Mouse (Mus musculus) brown adipose tissue, adult 24 weeks (tissue): ENCODE measurements at regions not wholly inside any gene's neighbourhood (a gene's known extent, or its start where the extent isn't known, plus 50 kb on each side); places are given as distances from the start of the nearest gene placed in this dataset.

ENCODE experiments used
- H3K27ac ChIP-seq: fragments of 200-500 bp; replicated peaks from 2 replicates; pipeline ENCODE4 v1.5.1; 2012; ENCODE audit warnings: low read depth, mild to moderate bottlenecking, low read length
- H3K4me1 ChIP-seq: fragments of 200-500 bp; 2 replicates; pipeline ENCODE4 v1.6.1; 2012; ENCODE audit warnings: low read length, mixed read lengths; ENCODE audit not compliant: control insufficient read depth, insufficient read depth, insufficient read length
- H3K4me3 ChIP-seq: fragments of 200-500 bp; 2 replicates; pipeline ENCODE4 v1.5.1; 2012; ENCODE audit warnings: low read depth, mild to moderate bottlenecking, low read length, moderate library complexity; ENCODE audit not compliant: insufficient read depth

DNA sequence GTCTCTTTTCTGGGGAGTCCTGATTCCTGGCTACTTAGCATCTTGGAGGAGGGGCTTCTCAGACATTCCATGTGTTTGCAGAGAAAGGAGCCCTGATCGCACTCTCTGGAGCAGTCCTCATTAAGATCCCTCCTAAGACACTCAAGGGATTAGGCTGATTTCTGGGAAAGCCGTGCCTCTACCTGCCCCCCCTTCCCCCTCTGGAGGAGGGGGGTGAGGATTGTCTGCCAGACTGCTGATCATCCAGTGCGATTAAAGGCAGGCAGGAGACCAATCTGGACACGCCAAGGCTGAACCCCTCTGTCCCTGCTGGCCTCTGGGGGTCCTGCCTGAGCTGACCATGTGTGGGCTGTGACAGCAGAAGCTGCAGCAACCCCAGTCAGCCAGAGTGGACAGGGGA, 65.4 kb downstream of the Vegfa start:
- H3K4me3 ChIP-seq = no peak overlapping the region
- H3K4me1 ChIP-seq = no peaks in the 10 kb centered on the region
- H3K27ac ChIP-seq = no peak overlapping the region

DNA sequence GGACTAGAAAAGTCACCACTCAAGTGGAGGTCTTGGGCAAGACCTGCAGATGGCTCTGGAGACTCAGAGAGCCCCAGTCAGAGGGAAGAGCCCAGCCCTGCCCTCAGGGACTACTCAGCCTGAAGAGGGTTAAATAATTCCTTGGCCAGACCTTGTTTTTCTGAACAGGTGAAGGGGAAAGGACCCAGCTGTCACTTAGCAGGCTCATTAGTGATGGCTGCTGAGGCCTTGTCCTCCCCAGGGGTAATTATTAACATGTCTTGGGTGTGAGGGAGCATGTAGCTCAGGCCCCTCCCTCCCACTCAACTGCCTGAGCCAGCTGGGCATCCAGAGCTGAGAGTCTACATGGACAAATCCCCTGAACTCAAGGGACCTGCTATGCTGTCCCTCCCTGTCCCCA, 68.1 kb downstream of the Vegfa start:
- Histone ChIP-seq H3K27ac (no peak overlapping the region), H3K4me1 (no peaks in the 10 kb centered on the region), H3K4me3 (no peak overlapping the region)

DNA sequence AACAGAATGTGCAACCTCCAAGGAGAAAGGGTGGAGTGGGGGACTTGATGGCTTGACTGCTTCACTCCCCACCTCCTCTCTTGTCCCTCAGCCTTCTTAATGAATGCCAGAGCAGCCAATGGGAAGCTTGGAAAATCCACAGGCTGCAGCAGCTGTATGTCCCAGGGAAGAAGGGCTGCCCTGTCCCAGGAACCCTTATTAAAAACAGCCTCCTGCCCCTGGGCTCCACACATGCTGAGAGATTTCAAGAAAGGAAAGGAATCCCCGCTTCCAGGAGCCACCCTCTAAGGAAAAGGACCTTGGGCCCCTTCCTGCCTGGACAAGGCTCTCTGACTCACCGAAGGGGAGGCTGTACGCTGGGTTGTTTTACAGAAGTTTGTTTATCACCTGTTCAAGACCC, 68.8 kb downstream of the Vegfa start:
- no peaks in the 10 kb centered on the region for H3K4me1 ChIP-seq
- no peak overlapping the region for H3K4me3 ChIP-seq
- no peak overlapping the region for H3K27ac ChIP-seq

DNA sequence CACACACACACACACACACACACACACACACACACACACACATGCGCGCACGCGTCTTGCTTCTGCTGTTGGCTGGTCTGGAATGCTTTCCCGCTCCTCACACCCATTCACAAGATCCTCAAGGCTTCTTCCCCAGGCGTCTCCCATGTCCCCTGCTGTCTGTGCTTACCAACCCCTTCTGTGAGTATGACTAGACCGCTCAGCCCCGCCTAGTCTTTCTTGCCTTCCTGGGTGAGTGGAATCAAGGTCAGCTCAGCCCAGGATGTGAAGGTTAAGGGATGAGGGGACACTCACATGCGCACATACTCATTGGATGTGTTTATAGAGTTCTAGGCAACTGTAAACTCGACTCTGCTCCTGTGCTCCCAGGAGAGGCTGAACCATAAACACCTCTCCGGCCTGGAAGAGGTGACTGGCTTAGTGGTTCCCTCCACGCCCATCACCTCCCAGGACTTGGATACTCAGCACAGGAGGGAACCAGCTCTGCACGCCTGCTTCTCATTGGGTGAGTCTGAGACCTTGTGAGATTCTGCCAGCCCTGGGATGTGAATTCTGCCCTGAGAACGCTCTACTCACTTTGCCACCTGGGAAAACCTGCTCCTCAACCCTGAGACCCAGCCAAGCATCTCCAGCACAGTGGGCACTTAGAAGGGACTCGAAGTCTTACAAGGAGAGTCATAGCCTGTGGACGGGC, 70.4 kb downstream of the Vegfa start:
- H3K4me3 ChIP-seq = no peak overlapping the region
- H3K27ac ChIP-seq = no peak overlapping the region
- H3K4me1 ChIP-seq = no peaks in the 10 kb centered on the region

DNA sequence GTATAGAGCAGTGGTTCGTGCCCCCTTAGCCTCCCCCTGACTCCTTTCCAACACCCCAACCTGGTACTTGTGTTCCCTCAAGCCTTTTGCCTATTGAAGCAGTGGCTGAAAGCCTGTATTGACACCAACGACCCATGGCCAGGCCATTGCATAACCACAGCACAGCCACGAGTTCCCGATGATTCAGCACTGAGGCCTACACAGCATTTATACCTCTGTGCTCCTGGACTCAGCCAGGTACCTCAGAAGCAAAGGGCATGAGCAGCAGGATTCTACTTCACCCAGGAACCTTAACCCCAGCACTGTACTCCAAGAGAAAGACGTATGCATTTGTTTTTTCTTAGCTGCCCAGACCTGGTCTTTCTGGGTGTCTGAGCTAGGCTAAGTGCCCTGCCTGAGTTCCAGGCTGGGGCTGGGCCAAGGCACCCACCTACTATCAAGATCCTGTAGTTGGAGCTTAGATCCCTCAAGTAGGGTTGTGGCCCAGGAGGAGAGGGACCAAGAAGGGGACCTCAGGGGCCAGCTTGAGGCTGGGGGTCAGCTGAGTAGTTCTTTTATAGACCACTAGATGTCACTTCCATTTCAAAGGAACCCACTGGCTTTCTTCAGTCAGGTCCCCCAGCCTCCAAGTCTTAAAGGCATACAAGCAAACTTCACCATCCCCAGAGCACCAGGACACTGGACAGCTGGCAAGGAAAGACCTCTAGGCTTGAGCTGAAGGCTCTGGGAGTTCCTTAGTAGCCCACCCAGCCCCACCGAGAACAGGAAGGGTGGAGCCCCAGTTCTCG, 73.9 kb downstream of the Vegfa start:
- Histone ChIP-seq H3K27ac (peak overlapping the region; percentile 78), H3K4me3 (no peak overlapping the region), H3K4me1 (no peaks in the 10 kb centered on the region)

DNA sequence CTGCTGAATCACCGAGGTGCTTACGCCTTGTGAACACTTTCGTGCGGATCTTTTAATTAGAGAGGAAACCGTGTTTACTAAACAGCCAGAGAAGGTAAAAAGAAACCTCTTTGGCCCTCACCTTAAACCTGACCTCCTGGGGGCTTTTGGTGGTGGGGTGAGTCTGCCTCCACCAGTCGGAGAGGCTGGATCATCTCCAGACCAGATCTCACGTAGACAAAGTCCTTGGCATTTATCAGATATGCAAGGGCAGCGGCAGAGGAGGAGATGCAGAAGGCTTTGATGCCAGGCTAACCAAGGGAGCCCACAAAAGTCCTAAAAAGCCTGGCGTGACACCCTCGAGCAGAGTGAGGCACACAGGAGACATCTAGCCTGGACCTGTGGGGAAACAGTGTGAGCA, 76.7 kb downstream of the Vegfa start:
- no peak overlapping the region for H3K27ac ChIP-seq
- no peak overlapping the region for H3K4me3 ChIP-seq
- no peaks in the 10 kb centered on the region for H3K4me1 ChIP-seq

DNA sequence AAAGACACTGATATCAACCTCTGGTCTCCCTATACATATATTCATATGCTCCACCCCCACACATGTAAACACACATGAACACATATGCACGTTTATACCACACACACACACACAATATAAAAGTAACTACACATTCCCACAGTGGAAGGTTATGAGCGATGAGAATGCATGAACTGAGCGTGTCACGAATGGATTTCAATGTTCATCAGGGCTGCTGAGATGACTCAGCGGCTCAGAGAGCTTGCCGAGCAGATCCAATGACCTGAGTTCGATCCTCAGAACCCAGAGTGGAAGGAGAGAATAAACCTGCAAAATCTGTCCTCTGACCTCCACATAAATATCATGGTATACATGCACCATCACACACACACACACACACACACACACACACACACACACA, 77.3 kb downstream of the Vegfa start:
- no peak overlapping the region for H3K27ac ChIP-seq
- no peak overlapping the region for H3K4me3 ChIP-seq
- no peaks in the 10 kb centered on the region for H3K4me1 ChIP-seq

DNA sequence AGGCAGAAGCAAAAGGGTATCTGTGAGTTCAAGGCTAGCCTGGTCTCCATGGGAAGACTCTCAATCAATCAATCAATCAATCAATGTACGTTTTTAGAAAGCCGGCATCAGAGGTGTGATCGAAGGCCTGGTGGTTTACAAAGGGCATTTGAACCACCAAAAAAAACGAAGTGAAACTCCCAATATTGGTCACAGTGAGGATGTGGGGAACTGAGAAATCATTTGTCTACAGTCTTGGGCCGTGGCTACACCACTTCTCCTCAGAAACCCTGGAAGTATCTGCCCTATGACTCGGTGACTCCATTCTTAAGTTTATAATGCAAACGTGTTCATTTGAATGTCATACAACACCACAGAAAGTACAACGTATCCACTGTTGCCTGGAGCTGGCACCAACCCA, 78.6 kb downstream of the Vegfa start:
- H3K27ac ChIP-seq = no peak overlapping the region
- H3K4me1 ChIP-seq = no peaks in the 10 kb centered on the region
- no peak overlapping the region for H3K4me3 ChIP-seq

DNA sequence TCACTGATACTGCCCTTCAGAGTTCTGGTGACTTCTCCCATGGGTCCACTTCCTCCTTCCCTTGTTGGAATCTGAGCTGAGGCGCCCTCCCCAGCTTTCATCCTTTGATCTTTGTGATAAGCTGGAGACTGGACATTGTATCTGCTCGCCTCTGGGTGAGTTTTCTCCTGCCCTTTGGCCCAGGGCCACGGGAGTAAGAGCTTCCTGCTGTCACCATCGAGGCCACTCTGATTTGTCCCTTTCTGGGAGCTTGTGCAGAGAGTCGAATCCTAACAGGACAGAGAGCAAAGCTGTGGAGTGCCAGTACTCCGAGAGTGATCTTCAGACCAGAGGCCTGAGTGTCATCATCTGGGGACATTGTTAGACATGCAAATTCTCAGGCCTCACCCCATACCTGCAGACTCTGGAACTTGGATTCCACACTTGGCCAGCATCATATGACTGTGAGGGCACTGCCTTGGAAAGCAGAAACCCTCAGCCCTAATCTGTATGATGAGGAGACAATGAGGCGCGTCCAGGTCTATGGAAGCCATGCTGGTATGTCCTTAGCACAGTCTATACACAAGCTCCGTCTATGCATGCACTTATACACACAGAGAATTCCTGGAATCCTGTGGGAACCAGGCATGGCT, 81.5 kb downstream of the Vegfa start:
- H3K4me1 ChIP-seq = no peaks in the 10 kb centered on the region

DNA sequence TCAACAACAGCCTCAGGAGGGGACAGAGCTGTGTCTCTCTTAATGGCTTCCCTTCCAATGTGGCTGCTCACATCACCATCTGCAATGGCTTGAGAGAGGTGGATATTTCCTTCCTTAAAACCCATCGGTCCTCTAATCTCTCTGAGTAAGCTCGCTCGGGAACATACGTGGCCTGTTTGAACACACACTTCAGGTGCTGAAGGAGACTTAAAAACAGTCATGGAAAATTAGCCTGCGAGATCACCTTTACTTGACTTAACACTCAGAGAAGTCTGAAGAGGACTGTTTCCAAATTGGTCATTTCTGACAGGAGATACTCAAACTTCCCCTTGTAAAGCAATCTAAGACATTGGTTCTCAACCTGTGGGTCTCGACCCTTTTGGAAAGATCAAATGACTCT, 83.0 kb downstream of the Vegfa start:
- no peak overlapping the region for H3K27ac ChIP-seq

More for the DNA sequence above, 81.5 kb downstream of the Vegfa start:
- Histone ChIP-seq H3K4me3 (no peak overlapping the region), H3K27ac (no peak overlapping the region)

DNA sequence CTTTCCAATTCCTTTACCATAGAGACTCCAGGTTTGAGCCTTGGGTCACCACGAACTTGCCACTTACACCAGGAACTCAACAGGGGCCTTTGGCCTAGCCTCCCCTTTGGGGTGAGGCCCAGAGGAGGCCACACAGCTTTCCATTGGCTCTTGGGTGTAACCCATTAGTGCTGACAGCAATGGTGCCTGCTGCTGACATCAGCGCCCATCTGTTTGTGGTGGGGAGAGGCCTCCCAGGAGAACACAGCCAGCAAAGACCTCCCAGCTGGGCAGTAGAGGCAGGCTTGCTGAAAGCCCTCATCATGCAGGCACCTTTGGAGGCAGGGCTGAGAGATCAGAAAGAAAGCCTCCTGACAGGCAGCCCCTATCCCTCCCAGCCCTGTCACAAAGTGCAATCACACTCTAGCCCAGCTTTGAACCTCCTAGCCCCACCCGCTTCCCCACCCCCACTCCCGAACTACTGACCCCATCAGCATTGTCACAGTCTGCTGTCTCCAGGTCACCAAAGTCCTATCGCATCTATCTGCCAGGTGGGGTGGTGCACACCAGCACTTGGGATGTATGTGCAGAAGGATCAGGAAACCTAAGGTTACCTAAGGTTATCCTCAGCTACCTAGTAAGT, 83.7 kb downstream of the Vegfa start:
- no peaks in the 10 kb centered on the region for H3K4me1 ChIP-seq
- no peak overlapping the region for H3K4me3 ChIP-seq
- H3K27ac ChIP-seq = no peak overlapping the region

More for the DNA sequence above, 83.0 kb downstream of the Vegfa start:
- Histone ChIP-seq H3K4me3 (no peak overlapping the region), H3K4me1 (no peaks in the 10 kb centered on the region)

DNA sequence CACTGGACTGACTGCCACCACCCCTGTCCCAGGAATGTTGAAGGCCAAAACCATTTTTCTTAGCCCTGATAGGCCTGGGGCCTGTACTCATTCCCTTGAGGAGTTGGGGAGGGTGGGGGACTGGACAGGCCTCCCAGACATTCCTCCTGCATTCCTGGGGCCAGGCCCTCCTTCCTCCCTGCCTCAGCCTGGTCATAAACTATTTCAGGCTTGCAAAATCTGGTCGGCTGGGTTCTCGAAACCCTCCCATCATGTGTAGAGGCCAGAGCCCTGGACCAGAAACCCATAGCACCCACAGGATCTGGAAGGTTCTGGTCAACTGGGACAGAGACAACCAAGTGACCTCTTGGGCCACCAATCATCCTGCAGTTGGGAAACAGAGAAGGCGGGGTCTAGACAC, 87.2 kb downstream of the Vegfa start:
- Histone ChIP-seq H3K4me1 (peaks cover 3% of the 10 kb centered on the region; the same call in 1 of the 2 replicates), H3K4me3 (no peak overlapping the region), H3K27ac (no peak overlapping the region)

DNA sequence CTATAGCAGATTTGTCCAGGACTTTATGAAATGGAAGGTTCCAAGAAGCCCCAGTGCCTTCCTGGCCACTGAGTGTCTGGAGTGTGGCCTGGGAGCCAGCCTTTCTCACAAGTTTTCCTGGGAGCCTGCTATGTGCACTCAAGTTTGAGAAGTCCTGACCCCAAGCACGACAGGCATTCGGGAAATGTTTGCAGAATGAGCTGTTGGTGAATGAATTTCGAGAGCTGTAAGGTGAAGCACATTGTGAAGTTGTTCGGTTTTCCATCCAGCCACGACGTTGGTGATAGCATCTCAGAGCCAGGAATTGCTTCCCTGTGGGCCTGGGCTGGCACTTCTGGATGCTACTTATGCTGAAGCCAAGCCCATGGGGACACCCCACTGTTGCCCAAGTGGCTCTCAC, 88.9 kb downstream of the Vegfa start:
- peaks cover 3% of the 10 kb centered on the region; the same call in 1 of the 2 replicates for H3K4me1 ChIP-seq
- no peak overlapping the region for H3K27ac ChIP-seq
- H3K4me3 ChIP-seq = no peak overlapping the region

DNA sequence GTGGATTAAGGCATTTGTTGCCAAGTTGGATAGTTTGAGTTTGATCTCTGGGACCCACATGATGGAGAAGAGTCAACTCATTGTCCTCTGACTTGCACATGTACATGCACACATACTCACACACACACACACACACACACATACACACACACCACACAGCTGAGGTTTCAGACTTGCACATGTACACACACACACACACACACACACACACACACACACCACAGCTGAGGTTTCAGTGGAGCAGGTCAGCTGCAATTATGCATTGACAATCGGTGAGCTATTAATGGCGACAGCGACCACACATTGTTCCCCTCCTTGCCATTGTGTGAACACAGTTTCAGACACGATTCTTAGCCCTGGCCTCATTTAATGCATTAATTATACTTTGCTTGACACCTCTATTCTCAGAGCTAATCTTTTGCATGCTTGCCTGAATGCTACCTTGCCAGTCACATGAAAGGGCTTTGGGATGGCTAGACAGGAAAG, 90.2 kb downstream of the Vegfa start:
- no peak overlapping the region for H3K4me3 ChIP-seq
- peaks cover 3% of the 10 kb centered on the region; the same call in 1 of the 2 replicates for H3K4me1 ChIP-seq
- no peak overlapping the region for H3K27ac ChIP-seq
